Mouse (Mus musculus): ENCODE results near the gene Apof. TPM values are rescaled to one million over a fixed set of nuclear protein-coding genes. Genes with fewer than 3 reads are reported as not detected.

Gene Apof
- not detected for total RNA-seq (2023)

DNA sequence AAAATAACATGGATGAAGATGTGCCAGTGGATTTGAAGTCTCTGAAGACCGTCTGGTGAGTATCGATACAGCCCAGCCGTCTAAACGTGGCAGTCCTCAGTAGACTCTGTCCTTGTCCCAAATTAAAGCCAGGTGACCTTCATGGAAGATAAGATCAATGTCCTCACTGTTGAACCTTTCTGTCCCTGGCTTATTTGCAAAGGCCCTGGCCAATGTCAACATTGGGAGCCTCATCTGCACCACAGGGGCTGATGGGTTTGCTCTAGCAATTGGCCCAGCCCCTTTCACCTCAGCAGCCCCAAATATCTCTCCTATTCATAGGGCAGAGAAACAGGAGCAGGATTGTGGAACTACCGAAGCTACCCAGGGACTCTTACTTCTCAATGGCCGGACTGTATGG is at the start of gene Apof:
Gene Apof (plus strand): TSS at position 301 of the 400 bp plus-strand sequence.

DNA sequence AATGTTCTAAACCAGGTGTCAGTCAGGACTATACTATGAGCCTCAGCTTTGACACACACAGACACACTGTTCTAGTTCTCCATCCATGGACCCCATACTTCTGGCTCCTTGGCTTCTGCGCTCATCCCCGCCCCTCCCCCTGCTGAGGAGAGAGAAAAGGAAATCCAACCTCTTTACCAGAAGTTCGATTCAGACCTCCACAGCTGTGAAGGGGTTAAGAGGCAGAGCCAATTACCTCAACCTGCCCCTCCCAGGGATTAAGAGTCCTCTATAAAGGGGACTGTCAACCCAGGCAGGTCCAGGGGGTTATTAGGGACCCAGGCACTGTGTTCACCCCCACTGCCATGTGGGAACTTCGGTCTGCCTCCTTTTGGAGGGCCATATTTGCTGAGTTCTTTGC is 42.9 kb upstream of the Apof start, which contains the start of gene Mip:
Gene Mip (plus strand): TSS at position 301 of the 400 bp plus-strand sequence.

DNA sequence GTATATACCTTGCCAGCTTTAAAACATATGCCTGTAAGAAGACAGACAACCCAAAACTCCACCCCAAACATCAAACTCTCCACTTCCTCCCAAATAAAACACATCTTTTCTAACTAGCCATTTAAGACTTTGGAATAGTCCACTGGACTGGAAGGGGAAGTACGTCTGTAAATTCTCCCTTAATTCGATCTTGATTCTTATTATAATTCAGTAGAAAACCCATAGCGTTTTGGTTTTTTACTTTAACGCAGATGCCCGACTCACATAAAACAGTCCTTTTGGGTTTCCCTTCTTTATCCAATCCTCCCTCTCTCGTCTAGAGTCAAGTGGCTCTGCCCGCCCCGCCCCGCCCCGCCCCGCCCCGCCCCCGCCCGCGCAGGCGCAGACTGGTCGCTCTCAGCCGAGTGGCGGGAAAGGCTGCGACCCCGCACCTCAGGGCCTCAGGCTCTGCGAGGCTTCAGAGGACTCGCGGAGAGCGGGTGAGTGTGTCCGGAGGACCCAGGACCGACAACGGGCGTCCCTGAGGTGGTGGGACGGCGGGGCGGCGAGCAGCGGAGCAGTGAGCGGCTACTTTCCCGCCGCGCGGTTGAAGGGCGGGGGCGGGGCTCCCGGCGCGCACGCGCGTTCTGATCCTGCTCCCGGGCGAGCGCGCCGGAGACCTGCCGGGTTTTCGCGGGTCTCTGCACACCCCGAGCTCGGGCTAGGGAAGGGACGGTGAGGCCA is 36.6 kb upstream of the Apof start, which contains the start of gene Timeless:
Gene Timeless (plus strand): TSS at position 369 of the 723 bp plus-strand sequence.

DNA sequence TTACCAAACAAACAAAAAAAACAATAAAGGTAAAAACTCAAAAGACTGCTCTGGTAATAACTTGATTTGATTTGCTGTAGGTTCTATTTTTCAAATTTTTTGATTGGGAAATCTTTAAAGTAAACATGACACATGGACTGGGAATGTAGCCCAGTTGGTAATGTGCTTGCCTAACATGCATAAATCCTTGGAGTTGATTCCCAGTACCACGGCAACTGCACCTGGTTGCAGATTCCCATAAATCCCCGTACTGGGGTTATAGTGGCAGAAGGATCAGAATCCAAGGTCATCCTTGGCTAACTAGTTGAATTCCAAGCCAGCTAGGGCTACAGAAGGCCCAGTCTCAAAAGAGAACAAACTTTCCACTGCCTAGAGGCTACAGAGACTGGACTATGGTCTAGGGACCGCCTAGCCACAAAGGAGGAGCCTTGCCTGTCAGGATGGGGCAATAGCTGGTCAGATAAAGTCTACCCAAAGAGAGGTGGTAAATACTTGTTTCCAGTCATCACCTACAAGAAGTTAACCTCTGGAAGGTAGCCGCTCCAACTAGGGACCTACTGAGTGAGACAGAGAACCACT is 14.7 kb upstream of the Apof start, which contains the start of gene Apon:
Gene Apon (plus strand): TSS at position 420 of the 579 bp plus-strand sequence.

DNA sequence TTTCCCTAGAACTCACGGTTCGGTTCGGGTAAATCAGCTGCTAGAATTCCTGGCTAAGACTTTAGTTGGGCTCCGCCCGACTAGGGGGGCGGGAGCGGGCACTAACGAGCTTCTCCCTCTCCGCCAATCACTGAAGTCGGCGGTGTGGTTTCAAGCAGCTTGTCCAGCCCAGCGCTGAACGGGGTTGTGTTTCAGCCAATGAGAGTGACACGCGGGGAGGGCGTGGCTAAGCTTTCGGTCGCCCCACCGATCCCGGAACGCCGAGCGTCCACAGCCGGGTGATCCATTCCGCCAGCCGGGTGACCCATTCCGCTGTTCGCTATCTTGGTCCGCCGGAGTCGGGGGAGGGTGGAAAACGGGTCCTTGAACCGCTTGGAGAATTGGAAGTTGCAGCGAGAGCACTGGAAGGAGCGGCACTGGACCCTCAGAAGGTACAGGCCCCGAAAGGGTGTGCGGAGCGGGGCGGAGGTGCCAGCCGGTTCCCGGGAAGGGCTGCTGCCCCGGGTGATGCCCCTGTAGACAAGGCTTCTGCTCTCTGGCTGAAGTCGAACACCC is 1.9 kb downstream of the Apof start, which contains the start of gene Stat2:
Gene Stat2 (plus strand): TSS at position 273 of the 555 bp plus-strand sequence.

DNA sequence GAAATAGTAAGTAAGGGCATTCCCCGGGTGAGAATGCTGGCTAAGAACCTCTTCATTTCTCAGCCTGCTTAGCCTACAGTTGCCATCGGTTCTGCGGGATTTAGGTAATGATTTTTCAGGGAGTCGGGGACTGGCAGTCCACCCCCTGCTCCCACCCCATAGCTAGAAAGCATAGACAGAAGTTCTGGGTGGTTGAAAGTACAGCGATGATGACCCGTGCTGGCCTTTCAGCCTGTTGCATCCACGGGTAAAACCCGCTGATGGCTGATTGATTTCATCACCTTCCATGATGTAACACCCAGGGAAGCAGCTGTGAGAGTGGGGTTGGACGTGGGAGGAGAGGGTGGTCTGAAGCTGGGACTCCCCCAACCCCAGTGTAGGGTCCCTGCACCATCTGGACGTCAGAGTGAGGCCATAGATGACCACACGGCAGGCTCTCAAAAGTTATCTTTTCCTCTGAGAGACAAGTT is 30.3 kb downstream of the Apof start, which contains the start of gene Il23a:
Gene Il23a (minus strand): TSS at position 51 of the 470 bp plus-strand sequence.

DNA sequence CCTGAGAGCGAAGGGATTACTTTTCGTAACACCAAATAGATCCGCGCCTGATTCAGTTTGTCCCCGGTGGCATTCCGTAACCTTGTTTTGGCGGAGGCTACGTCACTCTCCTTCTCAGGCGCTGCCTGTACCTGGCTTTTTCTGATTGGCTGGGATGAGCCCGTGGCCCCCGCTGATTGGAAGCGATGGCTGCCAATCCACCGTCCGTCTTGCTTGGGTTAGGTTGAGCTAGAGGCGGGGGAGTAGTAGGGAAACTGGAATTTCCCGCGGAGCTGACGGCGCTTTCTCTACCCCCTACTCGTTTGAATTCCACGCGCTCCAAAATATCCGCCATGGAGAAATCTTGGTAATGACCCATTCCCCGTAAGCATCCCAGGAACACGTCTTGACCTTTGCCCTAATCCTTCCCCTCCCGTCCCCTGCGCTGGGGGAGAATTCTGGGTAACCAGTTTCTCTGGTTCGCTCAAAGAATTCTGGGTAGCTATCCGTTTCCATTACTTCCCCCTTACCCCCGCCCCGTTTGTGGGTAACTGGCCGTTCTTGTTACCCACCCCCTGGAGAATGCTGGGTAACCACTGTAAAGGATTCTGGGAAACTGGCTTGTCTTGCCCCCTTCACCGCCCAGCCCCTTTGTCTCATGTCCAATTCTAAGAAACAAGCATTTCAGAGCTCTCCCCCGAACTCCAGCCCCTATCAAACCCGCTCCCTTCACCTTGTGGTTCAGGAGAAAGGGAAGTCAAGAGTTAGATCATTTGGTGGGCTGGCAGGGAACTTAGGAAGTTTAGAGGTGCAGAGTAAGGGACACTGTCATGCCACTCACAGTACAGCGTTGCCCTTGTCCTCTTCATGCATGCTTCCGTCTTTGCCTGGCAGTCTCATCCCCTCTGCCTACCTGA is 34.9 kb downstream of the Apof start, which contains the start of gene Pan2:
Gene Pan2 (plus strand): TSS at position 210 of the 896 bp plus-strand sequence.

Other genes with a start within 250 kb of the Apof start
- gene Naca, start 233.1 kb upstream of the Apof start, total RNA-seq (2023), result 100 to 1,000 TPM; 305 to 359 TPM
- 10 to 100 TPM; 58.1 to 76.4 TPM for gene Ptges3, start 209.7 kb upstream of the Apof start, total RNA-seq (2023)
- gene Atp5b, start 185.4 kb upstream of the Apof start, total RNA-seq (2023), result 100 to 1,000 TPM; 522 to 523 TPM
- 10 to 100 TPM; 91.5 to 96.1 TPM for gene Baz2a, start 177.1 kb upstream of the Apof start, total RNA-seq (2023)
- 10 to 100 TPM in 1 of 2 experiments, 1 to 10 TPM in 1; 9.3 to 10.6 TPM for gene Rbms2, start 88.4 kb upstream of the Apof start, total RNA-seq (2023)
- gene Gls2, start 74.2 kb upstream of the Apof start, total RNA-seq (2023), result under 1 TPM in 1 of 2 experiments, not detected in 1; 0.36 TPM
- gene Spryd4, start 56.9 kb upstream of the Apof start, total RNA-seq (2023), result 1 to 10 TPM; 4.0 to 5.7 TPM
- gene Mip, start 42.8 kb upstream of the Apof start, total RNA-seq (2023), result not detected
- gene Timeless, start 36.6 kb upstream of the Apof start, total RNA-seq (2023), result 10 to 100 TPM; 23.8 to 29.8 TPM
- under 1 TPM; 0.42 to 0.64 TPM for gene Apon, start 14.6 kb upstream of the Apof start, total RNA-seq (2023)
- 10 to 100 TPM; 33.8 to 44.4 TPM for gene Stat2, start 1.9 kb downstream of the Apof start, total RNA-seq (2023)
- gene Il23a, start 30.1 kb downstream of the Apof start, total RNA-seq (2023), result not detected
- 10 to 100 TPM; 27.4 to 30.6 TPM for gene Pan2, start 34.7 kb downstream of the Apof start, total RNA-seq (2023)
- 10 to 100 TPM; 26.9 to 36.3 TPM for gene Cnpy2, start 53.8 kb downstream of the Apof start, total RNA-seq (2023)
- 100 to 1,000 TPM in 1 of 2 experiments, 10 to 100 TPM in 1; 93.2 to 107 TPM for gene Cs, start 69.1 kb downstream of the Apof start, total RNA-seq (2023)
- gene Coq10a, start 100.3 kb downstream of the Apof start, total RNA-seq (2023), result 10 to 100 TPM; 15.4 to 17.8 TPM
- 10 to 100 TPM; 35.0 to 42.4 TPM for gene Ankrd52, start 108.4 kb downstream of the Apof start, total RNA-seq (2023)
- not detected for gene Slc39a5, start 132.6 kb downstream of the Apof start, total RNA-seq (2023)
- 10 to 100 TPM; 31.6 to 43.5 TPM for gene Nabp2, start 142.8 kb downstream of the Apof start, total RNA-seq (2023)
- gene Rnf41, start 143.0 kb downstream of the Apof start, total RNA-seq (2023), result 10 to 100 TPM; 37.6 to 38.5 TPM
- 10 to 100 TPM; 95.0 to 97.7 TPM for gene Smarcc2, start 190.6 kb downstream of the Apof start, total RNA-seq (2023)
- gene Myl6, start 225.5 kb downstream of the Apof start, total RNA-seq (2023), result 1,000 to 10,000 TPM; 1,139 to 1,227 TPM
- gene Myl6b, start 230.0 kb downstream of the Apof start, total RNA-seq (2023), result 1 to 10 TPM in 1 of 2 experiments, under 1 TPM in 1; 0.98 to 1.8 TPM

All from neutrophil, adult 59 days (primary cell).